Mouse (Mus musculus): ENCODE measurements at regions not wholly inside any gene's neighbourhood (a gene's known extent, or its start where the extent isn't known, plus 50 kb on each side); places are given as distances from the start of the nearest gene placed in this dataset.

GRCm38 (mm10) chr13:83020829-83021228 is 483.0 kb upstream of the Mef2c start:
- intact Hi-C loops (cut with DNase I) = no loop called here
- DNase-seq = no peak

- DNase-seq = no peak
- intact Hi-C loops (cut with DNase I) = no loop called here
Measured at GRCm38 (mm10) chr13:83023972-83024371, 479.9 kb upstream of the Mef2c start.

- intact Hi-C loops (cut with DNase I) = no loop called here
- DNase-seq = no peak
Measured at GRCm38 (mm10) chr13:83035962-83036361, 467.9 kb upstream of the Mef2c start.

DNA sequence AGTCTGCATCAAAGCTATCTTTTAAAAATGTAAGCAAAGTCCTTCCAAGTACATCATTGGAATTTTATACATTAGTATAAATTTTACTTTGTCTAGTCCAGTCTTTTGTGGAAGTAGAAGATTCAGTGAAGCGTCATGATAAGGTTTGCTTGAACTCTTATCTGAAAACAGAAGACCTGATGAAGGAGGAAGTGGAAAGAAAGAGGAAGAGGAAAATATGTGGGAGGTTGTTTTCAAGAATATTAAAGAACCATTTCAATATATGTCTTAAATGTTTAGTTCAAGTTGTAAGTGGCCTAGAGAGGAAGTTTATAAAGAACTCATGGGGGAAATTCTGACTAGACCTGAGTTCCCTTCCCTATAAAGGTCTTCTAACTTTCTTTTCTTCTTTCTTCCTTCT is 462.3 kb upstream of the Mef2c start:
- intact Hi-C loops (cut with DNase I) = no loop called here
- DNase-seq = no peak

DNA sequence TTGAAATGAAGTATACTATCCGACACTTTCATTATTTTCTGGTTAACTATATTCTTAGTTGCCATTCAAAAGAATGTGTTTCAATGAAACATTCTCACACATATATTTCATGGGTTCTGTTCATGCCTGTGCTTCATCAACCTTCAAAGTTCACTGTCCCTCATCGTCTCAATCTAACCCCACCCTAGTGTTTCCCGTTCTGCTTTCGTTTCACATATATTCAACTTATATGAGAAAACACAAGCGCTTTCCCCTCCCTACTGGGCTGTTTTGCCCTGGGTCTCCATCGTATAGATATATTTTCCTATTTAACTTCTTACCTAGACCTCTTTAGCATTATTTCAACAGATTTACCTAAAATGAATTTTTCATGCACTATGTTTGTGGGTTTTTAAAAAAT is 458.3 kb upstream of the Mef2c start:
- DNase-seq = no peak
- intact Hi-C loops (cut with DNase I) = no loop called here

GRCm38 (mm10) chr13:83045970-83046369 is 457.9 kb upstream of the Mef2c start:
- intact Hi-C loops (cut with DNase I) = no loop called here
- DNase-seq = no peak

DNA sequence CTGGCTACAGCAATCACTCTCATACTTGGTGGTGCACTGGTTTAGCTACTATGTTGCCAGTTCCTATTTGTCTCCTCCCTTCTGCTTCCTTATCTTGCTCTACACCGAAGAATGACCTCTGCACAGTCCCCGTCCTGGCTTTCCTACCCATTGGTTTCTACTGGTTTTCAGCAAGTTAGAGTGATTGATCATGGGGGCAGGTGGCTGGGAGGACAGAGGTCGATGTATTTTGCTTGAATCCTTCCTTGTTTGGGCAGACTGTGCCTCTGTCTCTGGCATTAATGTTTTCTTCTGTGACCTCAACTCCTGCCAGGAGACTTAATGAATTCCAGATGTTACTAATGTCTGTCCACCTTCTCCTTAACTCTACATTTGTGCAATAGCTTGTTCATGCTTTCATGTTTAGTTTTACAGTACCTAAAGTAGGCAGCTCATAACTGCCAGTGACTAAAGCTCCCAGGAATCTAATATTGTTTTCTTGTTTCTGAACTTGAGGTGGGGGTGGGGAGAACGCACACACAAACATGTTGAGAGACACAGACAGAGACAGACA is 457.2 kb upstream of the Mef2c start:
- no peak for DNase-seq
- intact Hi-C loops (cut with DNase I) = no loop called here

- no peak for DNase-seq
- intact Hi-C loops (cut with DNase I) = no loop called here
Measured at GRCm38 (mm10) chr13:83055865-83056264, 448.0 kb upstream of the Mef2c start.

DNA sequence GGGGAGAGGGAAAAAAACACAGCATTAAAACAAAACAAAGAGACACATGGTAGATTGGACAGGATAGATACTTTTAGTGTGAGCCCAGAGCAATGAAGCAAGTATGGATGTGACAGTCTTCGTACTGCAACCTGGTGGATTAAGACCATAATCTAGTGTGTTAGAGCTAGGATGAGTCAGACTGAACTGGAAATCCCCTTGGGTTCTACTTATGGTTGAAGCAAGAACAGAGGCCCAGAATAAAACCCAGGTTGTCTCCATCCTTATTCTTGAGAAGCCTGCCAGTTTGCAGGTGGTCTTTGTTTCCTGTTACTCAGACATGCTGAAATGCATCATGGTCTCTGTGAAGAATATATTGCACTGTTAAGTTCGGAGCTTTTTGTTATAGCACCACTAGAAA is 447.4 kb upstream of the Mef2c start:
- no peak for DNase-seq
- intact Hi-C loops (cut with DNase I) = no loop called here

DNA sequence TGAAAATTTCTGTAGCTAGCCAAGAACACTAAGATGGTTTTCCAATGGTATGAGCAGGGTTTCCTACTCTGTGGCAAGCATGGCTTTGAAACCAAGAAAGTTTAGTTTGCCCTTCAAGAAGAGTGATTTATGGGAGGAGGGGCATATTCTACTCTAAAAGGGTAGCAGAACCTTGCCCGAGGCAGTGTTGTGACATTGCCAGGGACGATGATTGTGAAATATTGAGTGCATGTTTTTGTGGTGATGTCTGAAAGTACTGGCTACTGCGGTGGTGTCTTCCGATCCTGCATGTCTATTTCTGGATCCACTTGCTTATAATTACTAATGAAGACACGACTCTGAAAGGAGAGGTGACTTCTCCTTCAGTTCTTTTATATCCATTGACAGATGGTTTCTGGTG is 439.1 kb upstream of the Mef2c start:
- intact Hi-C loops (cut with DNase I) = no loop called here
- DNase-seq = peak; percentile 35 to 61

DNA sequence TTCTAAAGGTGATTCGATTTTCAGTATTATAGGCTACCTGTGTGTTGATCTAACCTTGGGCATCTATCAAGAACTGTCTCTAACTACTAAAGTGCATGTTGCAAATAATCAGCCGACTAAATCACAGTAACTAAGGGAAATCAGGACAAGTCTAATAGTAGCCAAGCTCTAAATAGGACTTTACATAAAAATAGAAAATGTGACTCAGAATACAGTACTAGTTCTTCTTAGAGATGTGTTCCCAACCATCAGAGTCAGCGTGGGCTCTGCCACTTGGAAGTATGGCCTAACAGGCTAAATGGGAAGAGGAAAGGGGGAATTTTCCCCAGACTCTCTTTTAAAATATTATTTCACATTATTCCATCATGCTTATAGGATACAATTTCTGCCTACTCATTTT is 438.6 kb upstream of the Mef2c start:
- DNase-seq = no peak
- intact Hi-C loops (cut with DNase I) = no loop called here

DNA sequence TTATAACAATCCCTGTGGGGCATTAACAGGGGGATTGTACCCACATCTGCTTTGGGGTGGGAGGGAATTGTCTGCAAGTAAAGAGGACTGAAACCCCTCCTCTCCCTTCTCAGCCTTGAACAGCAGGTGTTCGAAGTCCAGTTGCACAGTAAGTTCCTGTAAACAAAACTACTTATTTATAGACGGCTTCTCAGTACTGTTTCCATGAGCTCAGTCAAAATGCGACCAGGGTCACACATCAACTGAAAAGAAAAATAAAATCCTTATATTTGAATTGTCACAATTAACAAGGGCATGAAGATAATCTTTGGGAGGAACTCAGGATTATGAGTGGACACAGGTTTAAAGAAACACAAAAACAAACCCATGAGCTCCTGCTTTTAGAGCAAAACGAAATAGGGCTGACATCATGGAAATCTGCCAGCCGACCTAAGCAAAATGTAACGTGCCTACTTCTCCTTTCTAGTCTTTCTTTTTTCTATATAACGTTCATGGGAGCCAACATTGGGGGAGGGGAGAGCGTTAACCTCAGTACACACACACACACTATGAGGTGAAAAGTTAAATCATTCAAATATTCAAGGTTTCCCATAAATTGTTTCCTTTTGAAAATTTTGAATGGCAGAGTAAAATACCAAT is 437.6 kb upstream of the Mef2c start:
- no peak for DNase-seq
- intact Hi-C loops (cut with DNase I) = no loop called here

GRCm38 (mm10) chr13:83067496-83067895 is 436.3 kb upstream of the Mef2c start:
- DNase-seq = no peak
- intact Hi-C loops (cut with DNase I) = no loop called here

GRCm38 (mm10) chr13:83068588-83068987 is 435.2 kb upstream of the Mef2c start:
- intact Hi-C loops (cut with DNase I) = no loop called here
- DNase-seq = no peak

DNA sequence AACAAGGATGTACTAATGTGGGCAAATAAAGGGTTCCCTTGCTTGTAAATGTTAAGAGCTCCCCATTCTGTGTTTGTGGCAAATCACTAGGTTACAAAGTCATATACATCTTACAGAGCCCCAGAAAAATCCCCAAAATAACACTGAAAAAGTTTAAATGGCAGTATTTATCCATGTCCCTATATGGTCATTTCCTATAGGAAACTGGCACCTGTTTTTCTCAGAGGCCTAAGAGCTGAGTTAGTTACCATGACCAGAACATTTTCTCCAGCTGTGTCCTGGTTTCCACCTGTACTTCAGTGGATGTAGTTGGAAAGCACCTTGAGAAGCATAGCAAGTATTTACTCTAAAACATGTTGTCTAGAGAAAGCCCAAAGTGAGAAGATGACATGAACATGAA is 434.5 kb upstream of the Mef2c start:
- intact Hi-C loops (cut with DNase I) = no loop called here
- DNase-seq = no peak

- intact Hi-C loops (cut with DNase I) = loop anchor here (10.0 kb wide), 1 partner anchor 583 kb away; no protein-coding TSS in a partner anchor
- no peak for DNase-seq
Measured at GRCm38 (mm10) chr13:83072073-83072472, 431.8 kb upstream of the Mef2c start.

DNA sequence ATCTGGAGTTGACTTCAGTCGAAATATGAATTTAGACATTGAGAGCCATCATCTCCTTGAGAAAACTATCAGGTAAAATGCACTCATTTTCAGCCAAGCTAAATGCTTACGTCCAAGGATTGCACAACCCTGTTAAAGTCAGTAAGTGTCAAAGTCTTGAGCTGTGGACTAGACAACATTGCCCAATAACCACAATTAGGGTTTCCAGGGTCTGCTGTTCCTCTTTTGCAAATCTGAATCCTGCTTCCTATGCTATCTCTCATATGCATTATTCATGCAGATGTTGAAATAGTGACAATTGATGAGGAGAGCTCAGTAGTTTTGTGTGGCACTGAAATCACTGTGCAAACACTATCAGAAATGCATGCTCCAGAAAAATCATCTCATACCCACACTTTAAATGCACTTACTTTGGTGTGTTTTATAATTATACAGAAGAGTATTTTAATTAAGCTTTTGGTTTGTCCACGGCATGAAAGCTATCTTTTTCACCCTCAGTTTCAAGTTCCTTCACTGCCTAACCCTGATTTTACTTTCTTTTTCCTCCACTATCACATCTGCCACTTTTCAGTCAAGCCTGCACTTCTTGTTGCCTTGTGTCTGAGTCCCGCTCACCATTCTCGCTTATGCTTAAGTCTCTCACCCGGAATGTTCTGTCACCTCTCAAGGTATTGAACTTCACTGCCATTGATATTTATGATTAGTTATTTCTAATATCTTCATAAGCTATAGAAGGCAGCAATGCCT is 429.4 kb upstream of the Mef2c start:
- no peak for DNase-seq
- intact Hi-C loops (cut with DNase I) = loop anchor here (10.0 kb wide), 1 partner anchor 580 kb away; no protein-coding TSS in a partner anchor

- peak in 1 of 2 experiments; percentile 11 for DNase-seq
- intact Hi-C loops (cut with DNase I) = loop anchor here (10.0 kb wide), 1 partner anchor 579 kb away; no protein-coding TSS in a partner anchor
Measured at GRCm38 (mm10) chr13:83075320-83075877, 428.4 kb upstream of the Mef2c start.

GRCm38 (mm10) chr13:83076611-83077010 is 427.2 kb upstream of the Mef2c start:
- intact Hi-C loops (cut with DNase I) = loop anchor here (10.0 kb wide), 1 partner anchor 578 kb away; no protein-coding TSS in a partner anchor
- no peak for DNase-seq

GRCm38 (mm10) chr13:83077085-83077484 is 426.7 kb upstream of the Mef2c start:
- intact Hi-C loops (cut with DNase I) = loop anchor here (10.0 kb wide), 1 partner anchor 578 kb away; no protein-coding TSS in a partner anchor
- DNase-seq = no peak

- intact Hi-C loops (cut with DNase I) = loop anchor here (10.0 kb wide), 1 partner anchor 576 kb away; no protein-coding TSS in a partner anchor
- no peak for DNase-seq
Measured at GRCm38 (mm10) chr13:83079291-83079690, 424.5 kb upstream of the Mef2c start.

Measured in heart, postnatal 36 days (tissue).